Mouse (Mus musculus) retina, adult 2 months (tissue): Measurements from ENCODE around the gene Stn1.
"Not testable (repeated sequence)": the region's sequence is repeated elsewhere in the genome, so short reads cannot be mapped to it uniquely, and the experiment has no call there.

Experiments
- DNase-seq: peaks from one replicate; pipeline ENCODE4 v3.0.0-alpha.2; 2012; ENCODE audit warnings: low read depth, low spot score

The Stn1 gene

DNA sequence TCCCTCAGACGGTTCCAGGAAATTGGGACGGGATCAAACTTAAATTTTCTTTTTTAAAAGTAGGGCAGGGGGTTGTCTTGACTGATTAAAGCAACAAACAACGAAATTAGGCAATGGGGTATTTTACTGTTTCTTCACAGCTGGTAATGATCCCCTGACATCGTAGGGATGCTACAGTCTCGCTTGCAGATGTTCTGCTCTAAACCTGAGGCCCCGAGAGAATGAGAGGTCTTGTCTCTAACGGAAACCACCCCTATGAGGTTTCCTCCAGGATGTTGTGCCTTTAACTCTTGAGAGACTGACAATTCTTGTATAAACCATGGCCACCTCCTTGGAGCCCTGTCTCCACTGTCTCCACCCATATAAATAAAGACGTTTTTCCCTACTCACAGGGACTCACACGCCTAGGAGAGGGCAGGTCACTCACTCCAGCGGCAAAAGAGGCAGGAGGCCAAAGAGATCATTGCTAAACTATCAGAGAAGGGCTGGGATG lies at the start of gene Stn1:
Gene Stn1 (minus strand): TSS at position 208 of the 493 bp plus-strand sequence.
- no peak for DNase-seq

DNA sequence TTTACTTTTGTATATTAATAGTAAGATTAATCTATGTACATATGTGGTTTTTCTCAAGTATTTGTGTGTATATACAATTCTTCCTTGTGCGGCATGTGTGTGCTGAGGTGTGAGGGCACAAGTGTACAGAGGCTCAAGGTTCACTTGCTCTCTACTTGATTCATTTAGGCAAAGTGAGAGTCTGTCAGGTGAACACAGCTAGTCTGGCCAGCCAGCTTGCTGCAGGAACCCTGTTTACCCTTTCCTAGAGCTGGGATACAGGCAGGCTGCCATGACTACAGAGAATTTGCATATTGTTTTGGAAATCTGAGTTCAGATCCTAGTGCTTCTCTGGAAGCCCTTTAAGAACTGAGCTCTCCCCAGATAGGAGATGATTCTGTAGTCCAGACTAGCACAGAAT lies 49.7 kb upstream of the Stn1 start:
- DNase-seq, result no peak

DNA sequence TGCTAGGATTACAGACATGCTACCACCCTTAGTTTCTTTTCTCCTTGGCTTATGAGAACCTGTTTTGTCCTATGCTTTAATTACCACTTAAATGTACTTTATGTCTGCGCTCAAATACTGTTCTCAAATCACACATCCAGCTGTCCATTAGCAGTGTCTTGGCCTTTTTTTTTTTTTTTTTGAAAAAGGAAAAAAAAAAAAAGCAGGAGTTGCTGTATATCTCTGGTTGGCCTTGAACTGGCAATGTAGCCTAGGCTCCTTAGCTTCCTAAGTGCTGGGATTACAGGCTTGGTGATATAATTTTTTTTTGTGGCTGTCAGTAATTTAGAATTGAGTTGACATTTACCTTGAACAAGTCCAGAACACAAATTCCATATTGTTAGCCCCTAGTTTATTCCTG lies 48.5 kb upstream of the Stn1 start:
- DNase-seq, result no peak

DNA sequence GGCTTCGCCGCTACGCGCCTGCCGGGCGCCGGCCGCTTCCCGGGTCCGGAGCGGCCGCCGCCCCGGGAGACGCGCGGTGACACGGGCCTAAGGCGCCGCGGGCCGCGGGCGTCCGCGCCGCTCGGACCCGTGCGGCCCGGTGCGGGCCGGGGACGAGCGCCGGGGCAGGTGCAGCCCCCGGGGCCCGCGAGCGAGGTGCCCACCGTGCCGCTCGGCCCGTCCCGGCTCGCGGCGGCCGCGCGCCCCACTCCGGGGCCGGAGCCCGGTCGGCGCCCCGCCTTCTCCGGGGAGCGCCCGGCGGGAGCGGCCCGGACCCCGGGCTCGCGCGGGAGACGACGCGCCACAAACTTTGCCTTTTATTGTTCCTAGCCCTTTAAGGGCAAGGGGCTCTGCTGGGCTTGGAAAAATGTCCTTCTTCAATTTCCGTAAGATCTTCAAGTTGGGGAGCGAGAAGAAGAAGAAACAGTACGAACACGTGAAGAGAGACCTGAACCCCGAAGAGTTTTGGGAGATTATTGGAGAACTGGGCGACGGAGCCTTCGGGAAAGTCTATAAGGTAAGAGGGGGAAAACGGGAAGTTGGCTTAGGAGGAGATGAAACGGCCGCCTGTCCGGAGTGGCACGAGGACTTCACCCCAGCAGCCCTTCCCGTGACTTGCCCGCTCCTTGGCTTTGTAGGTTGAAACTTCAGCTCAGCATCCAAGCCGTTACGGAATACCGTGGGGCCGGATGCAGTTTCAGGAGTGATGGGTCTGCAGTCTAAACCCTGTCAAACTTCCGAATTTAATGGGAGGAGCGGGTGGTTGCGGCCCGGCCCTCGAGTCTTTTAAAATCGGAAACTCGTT lies 42.7 kb upstream of the Stn1 start:
- DNase-seq, result no peak

DNA sequence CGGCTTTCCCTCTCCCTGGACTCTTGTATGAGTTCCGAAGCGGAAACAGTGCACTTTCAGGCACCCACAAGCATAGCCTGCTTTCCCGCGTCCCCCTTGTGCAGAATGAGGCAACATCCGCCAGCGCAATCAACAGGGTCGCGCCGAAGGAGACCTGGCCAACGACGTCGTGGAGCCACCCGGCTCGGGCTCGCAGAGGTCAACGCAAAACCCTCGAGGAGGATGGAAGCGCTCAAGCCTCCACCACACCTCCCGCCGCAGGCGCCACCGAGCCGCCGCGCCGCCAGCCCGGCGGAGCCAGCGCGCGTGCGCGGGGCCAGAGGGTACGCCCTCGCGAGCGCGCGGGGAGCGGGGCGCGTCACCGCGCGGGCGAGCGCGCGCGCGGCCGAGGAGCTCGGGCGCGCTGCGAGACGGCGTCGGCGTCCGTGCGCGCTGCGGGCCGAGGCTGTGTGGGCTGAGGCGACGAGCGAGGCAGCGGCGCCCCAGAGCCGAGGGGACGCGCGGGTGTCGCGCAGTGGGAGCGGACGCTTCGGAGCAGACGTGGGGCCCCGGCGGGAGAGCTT lies 42.0 kb upstream of the Stn1 start, which contains the start of gene Slk:
Gene Slk (plus strand): TSS at position 454 of the 563 bp plus-strand sequence.
- peak; percentile 83 for DNase-seq

DNA sequence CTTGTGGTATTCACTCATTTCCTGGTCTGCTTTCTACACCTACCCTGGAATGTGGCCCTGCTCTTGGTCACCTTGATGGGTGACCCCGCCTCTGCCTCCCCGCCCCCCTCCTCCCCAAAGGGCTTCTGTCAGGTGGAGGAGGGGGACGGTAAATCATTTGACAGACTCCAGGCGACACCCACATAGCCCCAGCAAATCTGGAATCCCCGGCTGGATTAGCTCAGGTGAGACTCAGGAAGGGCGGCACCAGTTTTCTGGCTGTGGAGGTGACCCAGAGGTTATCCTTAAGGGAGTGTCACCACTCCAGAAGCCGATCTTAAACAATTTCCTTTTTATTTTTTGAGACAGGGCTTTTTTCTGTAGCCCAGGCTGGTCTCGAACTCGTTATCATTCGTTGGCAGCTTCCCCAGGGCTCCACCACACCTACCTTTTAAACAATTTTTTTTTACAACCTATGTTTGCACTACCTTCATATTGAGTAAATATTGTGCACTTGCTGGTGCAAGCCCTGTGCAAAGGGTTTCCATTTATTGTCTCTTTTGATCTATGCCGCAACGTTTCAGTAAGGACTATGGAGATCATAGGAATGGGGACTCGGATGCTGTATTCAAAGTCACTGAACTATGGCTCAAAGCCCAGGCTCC lies 41.4 kb upstream of the Stn1 start:
- no peak for DNase-seq

DNA sequence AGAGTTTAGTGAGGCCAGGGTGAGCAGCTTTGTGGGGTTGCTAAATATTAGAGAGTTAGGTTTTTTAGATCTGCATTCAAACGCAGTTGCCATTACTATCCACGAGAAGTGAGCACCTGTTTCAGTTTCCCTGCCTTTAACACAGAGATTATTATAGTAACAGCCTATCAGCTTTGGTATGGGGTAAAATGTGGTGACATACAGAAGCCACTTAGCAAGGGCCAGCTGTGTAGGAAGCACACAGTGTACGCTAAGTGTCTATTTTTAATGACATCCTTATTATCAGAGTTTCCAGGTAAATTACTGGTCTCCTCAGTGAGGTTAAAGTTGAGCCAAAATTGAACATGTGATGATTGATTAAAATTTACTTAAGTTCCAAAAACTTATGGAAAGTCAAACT lies 36.4 kb upstream of the Stn1 start:
- DNase-seq, result no peak

DNA sequence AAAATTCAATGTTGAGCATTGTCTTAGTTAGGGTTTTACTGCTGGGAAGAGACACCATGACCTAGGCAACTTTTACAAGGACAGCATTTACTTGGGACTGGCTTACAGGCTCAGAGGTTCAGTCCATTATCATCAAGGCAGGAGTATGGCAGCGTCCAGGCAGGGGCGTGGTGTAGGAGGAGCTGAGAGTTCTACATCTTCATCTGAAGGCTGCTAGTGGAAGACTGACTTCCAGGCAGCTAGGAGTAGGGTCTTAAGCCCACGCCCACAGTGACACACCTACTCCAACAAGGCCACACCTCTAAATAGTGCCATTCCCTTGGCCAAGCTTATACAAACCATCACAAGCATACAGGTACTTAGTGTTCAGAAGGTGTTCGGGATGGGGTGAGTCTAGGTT lies 34.7 kb upstream of the Stn1 start:
- not testable (repeated sequence) for DNase-seq

DNA sequence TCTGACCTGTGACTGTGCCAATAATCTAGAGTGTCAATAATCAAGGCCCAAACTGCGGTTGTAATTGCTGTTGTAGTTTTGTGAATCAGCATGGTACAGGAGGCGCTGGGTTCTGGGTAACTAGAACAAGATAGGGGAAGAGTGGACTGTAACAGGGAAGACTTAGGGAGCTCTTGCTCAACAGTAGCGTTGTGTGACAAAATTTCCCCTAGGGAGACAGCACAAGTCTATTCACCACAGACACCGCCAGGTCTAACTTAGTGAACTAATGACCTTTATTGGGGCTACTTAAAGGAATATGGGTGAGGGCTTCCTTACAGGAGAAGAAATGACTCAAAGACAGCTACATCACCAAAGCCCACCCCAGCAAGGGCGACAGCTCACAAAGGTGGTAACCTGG lies 32.7 kb upstream of the Stn1 start:
- DNase-seq, result no peak

DNA sequence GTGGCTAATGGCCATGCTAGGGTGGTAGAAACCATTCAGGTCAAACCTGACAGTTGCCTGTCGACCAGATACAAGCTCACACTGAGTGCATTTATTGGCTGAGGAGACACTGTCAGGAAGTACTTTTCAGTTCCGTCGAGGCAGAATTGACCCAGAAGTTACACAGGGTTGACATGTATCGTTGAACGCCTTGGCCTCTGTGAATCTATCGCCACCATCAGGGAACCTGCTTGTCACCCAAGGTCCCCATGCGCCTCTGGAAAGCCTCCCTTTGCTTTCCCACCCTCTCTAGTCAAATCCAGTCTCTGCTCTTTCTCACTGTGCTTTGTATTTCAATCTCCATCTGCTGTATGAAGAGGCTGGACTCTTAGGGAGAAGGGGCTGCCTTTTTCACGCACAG lies 28.7 kb upstream of the Stn1 start:
- DNase-seq, result no peak

DNA sequence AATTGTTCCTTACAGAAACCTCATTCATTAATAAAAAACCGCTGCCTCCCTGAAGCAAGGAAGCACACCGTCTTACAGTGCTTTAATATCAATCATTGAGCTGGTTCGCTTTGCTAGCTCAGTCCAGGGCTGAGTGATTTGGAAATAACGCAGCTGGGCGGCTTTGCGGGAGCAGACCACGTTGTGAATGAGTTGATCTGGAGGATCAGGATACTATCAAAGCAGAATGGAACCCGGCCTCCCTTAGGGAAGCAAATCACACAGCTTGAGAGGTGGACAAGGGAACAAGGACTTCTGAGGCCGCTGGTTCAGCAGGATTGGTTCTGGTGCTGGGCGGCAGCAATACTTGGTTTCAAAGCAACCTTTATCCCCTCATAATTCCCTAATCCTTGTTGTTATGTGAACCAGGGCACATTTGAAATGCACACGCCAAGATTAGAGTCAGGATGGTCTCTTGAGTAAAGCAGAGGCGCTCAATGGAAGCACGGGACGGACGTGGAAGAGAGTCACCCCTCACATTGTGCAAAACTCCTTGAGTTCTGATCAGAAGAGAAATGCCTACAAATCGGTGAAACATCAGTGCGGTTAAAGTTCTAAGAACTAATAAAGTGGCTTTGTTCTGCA lies 27.8 kb upstream of the Stn1 start:
- DNase-seq, result no peak

DNA sequence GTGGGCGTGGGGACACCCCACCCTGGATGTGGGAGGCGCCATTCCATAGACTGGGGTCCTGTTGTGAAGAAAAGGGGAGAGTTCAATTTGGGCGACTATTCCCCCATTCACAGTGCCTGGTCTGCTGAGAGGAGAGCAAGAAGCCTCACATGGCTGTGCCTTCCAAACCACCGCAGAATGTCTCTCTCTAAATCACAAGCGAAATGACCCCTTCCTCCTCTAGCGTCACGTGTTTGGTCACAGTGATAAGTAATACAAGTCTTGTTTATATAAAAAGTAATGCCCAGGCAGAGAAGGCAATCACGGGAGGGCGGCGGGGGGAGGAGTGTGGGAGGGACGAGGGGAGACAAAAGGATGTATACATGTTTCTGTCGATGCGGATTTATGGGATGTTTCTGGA lies 26.4 kb upstream of the Stn1 start:
- DNase-seq, result no peak

DNA sequence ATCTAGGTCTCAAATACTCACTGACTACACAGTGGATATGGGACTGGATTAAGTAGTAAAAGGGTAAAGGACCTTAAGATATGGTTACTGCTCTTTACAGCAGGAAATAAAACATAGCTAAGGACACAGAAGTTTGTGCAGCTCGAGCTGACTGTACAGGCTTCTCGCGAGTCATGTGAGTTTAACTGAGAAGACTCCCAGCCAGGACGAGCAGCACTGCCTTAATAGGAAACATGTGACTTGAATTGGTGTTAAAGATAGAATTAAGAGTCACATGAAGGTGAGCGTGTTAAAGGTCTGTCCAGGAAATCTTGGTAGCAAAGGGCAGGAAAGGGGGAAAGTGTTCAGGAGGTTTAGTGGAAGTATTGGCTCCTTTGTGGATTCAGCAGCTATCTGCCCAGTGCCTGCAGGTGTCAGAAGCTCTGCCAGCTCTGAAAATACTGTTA lies 24.7 kb upstream of the Stn1 start:
- no peak for DNase-seq

DNA sequence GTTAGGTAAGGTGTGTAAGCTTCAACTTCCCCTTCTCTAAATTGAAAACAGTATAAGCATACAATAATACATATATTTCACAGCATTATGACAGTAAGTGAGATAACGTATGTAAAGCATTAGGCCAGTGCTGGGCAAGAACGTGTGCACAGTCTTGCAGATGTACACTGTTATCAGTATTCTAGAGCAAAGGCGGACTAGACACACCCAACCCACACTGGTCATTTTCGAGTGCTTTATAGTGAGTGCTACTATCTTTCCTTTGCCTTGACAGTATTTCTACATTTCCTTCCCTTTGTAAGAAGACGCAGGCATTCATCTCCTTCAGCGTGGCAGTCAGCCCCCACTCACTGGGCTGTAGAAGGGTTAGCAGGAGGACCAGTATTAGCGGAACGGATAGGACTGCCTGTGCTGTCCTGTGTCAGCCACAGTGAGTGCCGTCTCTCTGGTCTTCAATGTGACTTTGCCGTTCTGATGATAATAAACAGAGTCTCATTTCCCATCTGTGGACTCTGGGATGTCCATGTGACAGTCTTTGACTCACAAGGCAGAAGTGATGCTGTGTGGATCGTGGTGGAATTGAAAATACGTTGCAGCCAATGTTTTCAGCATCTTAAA lies 23.3 kb upstream of the Stn1 start:
- no peak for DNase-seq

DNA sequence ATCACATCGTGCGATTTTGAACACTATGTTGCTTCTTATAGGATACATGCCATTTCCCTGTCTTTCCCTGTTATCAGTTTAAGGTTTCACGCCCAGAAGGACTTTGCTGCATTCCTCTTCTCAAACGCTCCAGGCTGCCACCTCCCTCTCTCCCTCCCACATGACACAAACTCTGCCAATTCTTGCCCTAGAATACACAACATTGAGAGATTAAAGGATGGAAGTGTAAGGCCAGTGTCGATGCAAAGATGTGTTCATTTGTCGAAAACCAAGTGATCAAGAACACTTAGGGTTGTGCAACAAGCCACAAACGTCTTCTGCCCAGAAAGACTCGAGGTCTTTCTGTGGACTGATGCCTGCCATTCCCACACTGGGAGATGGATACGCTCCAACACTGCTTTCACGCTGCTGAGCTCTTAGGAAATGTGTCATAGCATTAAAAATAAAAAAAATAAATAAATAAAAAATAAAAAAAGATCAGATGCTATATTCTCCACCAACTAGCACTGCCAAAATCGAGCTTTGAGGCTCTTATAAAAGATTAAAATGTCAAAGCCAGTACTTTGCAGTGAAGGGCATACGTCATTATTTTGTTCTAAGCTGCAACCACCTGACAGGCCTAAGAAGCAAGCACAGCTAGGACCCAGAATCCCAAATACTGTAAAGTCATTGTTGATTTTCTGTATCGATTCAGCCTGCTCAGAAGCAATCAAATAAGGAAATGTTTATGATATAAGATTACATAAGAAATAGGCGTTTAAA lies 22.6 kb upstream of the Stn1 start:
- DNase-seq, result no peak

DNA sequence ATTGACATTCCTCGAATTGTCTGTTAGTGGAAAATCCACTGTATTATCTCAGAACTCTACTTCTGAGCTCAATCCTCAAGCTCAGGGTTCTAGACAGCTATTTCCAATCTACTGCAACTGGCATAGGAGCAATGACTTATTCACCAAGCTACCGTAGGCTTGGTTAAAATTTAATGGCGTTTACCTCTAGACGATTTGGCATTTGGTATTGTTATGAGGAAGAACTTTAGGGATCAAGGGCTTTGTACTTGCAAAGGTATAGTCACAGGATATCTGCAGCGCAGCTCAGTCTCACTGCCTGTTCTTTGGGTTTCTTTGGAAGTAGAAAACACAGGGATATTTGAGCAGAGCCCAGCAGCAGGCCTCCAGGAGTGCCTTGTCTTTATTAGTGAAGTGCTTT lies 21.8 kb upstream of the Stn1 start:
- DNase-seq, result no peak

DNA sequence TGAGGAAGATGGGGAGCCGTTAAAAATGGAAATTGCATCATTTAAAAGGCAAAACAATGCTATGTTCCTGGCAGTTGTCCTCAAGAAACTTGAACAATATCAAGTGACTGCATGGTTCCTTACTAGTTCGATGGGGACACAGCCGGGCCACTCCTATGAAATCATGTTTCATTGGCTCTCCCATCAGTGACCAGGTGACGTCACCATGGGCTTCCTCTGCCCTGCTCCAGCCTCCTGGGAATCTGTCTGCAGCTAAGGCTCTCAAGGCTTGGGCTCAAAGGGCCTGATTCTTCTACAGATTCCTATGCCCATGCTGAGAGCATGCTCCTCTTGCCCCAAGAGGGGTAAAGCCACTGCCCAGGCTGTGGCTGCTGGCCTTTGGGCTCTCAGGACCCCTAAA lies 12.3 kb upstream of the Stn1 start:
- DNase-seq, result no peak

DNA sequence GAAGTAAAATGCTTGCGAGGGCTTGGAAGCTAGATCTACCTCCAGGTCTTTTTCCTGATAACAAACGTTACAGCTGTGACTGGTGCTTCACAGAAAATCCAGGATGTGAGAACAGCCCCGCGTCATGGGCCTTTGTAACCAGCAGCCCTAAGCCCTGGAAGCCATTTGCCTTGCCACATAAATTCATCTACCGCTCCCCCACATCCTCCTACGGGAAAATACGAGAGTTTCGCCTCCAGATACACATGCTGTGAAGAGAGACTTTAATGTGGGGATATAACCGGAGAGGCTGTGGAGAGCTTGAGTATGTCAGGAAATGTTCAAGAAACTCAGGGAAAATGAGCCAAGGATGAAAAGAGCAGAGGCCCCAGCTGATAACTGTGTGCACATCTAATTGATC lies 11.9 kb upstream of the Stn1 start:
- DNase-seq, result no peak

DNA sequence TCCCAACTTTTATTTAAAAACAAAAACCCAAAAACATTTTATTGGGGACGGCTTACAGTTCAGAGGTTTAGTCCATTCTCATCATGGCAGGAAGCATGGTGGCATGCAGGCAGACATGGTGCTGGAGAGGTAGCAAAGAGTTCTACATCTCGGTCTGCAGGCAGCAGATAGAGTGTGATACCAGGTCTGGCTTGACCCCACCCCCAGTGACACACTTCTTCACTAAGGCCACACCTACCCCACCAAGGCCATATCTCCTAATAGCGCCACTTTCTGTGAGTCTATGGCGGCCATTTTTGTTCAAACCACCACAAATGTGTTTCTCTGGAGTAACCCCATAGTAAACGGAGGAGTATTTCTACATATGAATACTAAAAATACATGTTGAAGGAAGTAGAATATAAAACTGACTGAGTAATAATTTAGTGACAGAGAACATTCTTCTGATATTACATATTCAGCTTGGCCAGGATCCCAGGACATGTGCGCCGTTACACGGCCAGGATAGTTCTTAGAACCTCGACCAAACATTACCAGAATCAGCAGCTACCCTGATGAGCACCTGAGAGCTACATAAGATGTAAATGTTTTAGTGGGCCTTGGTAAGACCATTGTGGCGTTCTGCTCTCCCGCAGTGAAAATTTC lies 11.2 kb upstream of the Stn1 start:
- DNase-seq, result no peak

DNA sequence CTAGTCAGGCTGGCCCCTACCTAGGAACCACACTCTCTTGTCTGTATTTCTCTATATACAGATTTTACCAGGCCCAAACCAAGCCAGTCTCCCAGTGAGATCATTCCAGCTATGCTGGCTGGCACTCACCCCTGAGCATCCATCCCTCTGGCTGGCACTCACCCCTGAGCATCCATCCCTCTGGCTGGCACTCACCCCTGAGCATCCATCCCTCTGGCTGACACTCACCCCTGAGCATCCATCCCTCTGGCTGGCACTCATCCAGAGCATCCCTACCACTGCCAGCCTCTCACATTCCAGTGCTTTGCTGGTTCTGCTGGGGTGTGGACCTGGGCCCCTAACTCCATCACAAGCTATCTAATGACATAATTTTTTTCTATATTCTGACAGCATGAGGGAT lies 8.2 kb upstream of the Stn1 start:
- DNase-seq, result no peak

DNA sequence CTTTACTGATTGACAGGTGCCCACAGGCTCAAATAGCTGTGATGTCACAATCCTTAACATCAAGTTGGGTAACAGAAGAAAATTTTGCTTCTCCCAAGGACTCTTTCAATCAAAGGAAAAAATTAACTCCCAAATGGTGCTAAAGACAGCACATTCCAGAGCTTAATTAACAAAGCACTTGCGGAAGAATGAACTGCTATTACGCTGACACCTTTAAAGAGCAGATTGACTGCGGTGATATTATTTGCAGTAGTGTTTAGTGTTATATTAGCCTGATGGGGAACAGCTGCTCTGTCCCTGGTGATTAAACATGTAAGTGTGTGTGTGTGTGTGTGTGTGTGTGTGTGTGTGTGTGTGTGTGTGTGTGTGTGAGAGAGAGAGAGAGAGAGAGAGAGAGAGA lies 7.7 kb upstream of the Stn1 start:
- no peak for DNase-seq
